Mouse (Mus musculus) megakaryocyte, embryonic 14.5 days (primary cell): ENCODE measurements around the gene Cela1.

Source experiments
- FLI1 ChIP-seq: IDR thresholded peaks from 2 replicates; pipeline ENCODE4 v1.6.1; 2012; ENCODE audit warnings: low read length, inconsistent platforms, mixed read lengths
- GATA1 ChIP-seq: IDR thresholded peaks from 3 replicates; pipeline ENCODE4 v1.6.1; 2012; ENCODE audit warnings: mixed read lengths, low read length, inconsistent platforms, borderline replicate concordance

GRCm38 (mm10) chr15:100674566-100674965, 13.2 kb downstream of the Cela1 start:
- TF ChIP-seq FLI1 (no peak), GATA1 (no peak)
